Mouse (Mus musculus): ENCODE measurements around the gene St6galnac3. TPM values are rescaled to one million over a fixed set of nuclear protein-coding genes. Genes with fewer than 3 reads are reported as not detected.
"Not testable (repeated sequence)": the region's sequence is repeated elsewhere in the genome, so short reads cannot be mapped to it uniquely, and the experiment has no call there.

St6galnac3 gene
- polyA plus RNA-seq, 1 experiment from 2014 or later: 23.7 TPM

DNA sequence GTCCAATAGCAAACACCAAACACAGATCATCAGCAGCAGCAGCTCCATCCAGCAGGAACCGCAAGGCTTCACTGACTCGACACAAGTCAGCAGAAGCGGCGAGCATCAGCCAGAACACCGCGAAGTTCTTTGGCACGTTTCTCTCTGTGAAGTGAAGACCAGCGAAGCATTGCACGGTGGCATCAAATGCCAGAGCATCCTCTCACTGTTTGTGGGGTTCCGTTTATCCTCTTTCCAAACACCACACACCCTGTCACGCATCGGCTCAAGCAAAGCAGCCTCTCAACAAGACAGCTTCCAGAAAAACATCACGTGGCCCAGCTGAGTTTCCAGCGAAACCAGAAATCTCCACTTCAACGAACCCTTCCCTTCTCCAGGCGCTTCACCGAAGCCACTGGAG lies 36.2 kb upstream of the St6galnac3 start:
- ATAC-seq (ENCODE audit: insufficient number of reproducible peaks, insufficient read depth, low FRiP score, low read depth): no peak
- Histone ChIP-seq H3K4me3 (ENCODE audit: control insufficient read depth in 1 of 2, insufficient read depth in 1 of 2, low read depth in 1 of 2, low read length in 2 of 2) (no peak overlapping the region), H3K9me3 (ENCODE audit: control insufficient read depth, low read length) (no peaks in the 10 kb centered on the region), H3K9ac (ENCODE audit: low read length) (no peak overlapping the region), H3K4me2 (ENCODE audit: low read length) (no peak overlapping the region), H3K27me3 (ENCODE audit: control insufficient read depth, insufficient read depth, low read length) (peaks cover 6% of the 10 kb centered on the region; the same call in 1 of the 2 replicates), H3K27ac (replicated peaks in 1 of 2; ENCODE audit: control insufficient read depth in 1 of 2, insufficient read depth in 1 of 2, low read depth in 2 of 2, low read length in 2 of 2) (no peak overlapping the region), H3K36me3 (ENCODE audit: control insufficient read depth, insufficient read depth, low read length) (no peaks in the 10 kb centered on the region), H3K4me1 (ENCODE audit: control insufficient read depth in 2 of 2, insufficient read depth in 2 of 2, low read length in 2 of 2) (peaks cover 9 to 10% of the 10 kb centered on the region in 2 experiments; a peak in 3 of 4 replicates)
- WGBS: 83% methylated on average over 17 of the region's 17 CpGs

DNA sequence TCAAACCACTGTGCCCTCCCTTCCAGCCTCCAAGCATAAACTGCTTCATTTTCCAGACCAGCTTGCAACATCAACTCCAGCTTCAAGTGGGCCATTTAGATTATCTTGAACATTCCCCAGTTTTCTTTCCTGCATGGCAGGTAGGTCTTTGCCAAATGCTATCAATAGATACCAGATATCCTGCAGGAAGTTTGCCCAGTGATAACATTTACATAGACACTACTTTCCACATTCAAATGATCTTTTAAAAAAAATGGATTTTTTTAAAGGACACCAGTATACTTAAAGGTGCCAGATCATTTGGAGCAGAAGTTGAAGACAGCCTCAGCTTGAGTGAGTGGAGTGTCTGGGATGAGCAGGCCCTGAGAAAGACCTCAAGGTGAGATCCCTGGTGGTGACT lies 34.3 kb upstream of the St6galnac3 start:
- Histone ChIP-seq H3K9me3 (ENCODE audit: control insufficient read depth, low read length) (no peaks in the 10 kb centered on the region), H3K4me1 (ENCODE audit: control insufficient read depth in 2 of 2, insufficient read depth in 2 of 2, low read length in 2 of 2) (peaks cover 9 to 10% of the 10 kb centered on the region in 2 experiments; a peak in 3 of 4 replicates), H3K27me3 (ENCODE audit: control insufficient read depth, insufficient read depth, low read length) (peaks cover 6% of the 10 kb centered on the region; the same call in 1 of the 2 replicates), H3K4me2 (ENCODE audit: low read length) (no peak overlapping the region), H3K4me3 (ENCODE audit: control insufficient read depth in 1 of 2, insufficient read depth in 1 of 2, low read depth in 1 of 2, low read length in 2 of 2) (no peak overlapping the region), H3K36me3 (ENCODE audit: control insufficient read depth, insufficient read depth, low read length) (no peaks in the 10 kb centered on the region), H3K9ac (ENCODE audit: low read length) (no peak overlapping the region), H3K27ac (replicated peaks in 1 of 2; ENCODE audit: control insufficient read depth in 1 of 2, insufficient read depth in 1 of 2, low read depth in 2 of 2, low read length in 2 of 2) (0 out of 4 replicates have a peak overlapping the region, but pooled peaks of 1 of the 2 experiments have one; percentile 9)
- no peak for ATAC-seq (ENCODE audit: insufficient number of reproducible peaks, insufficient read depth, low FRiP score, low read depth)

DNA sequence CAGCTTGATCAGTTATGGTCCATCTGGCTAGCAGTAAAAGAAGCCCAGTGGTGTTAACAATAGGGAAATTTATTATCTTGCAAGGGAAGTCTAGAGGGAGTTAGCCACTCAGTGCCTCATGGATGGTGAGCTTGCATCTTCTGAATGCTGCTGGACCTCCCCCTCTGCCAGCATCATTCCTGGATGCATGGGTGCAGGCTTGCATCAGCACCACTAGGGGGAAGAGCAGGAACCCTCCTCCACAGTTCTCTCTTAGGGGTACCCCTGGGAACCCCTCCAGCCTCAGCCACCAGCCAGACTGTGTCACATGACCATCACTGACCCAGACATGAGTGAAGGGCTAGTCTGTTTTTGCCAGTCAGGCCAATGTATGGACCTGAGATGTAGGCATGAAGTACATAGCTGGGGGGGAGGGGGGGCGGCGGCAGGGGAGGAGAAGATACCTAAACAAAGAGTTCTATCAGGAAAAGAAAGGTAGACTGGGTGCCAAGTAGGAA lies 31.6 kb upstream of the St6galnac3 start:
- Histone ChIP-seq H3K4me3 (ENCODE audit: control insufficient read depth in 1 of 2, insufficient read depth in 1 of 2, low read depth in 1 of 2, low read length in 2 of 2) (no peak overlapping the region), H3K9ac (ENCODE audit: low read length) (no peak overlapping the region), H3K27me3 (ENCODE audit: control insufficient read depth, insufficient read depth, low read length) (peaks cover 6% of the 10 kb centered on the region; the same call in 1 of the 2 replicates), H3K27ac (replicated peaks in 1 of 2; ENCODE audit: control insufficient read depth in 1 of 2, insufficient read depth in 1 of 2, low read depth in 2 of 2, low read length in 2 of 2) (no peak overlapping the region), H3K4me2 (ENCODE audit: low read length) (no peak overlapping the region), H3K9me3 (ENCODE audit: control insufficient read depth, low read length) (no peaks in the 10 kb centered on the region), H3K4me1 (ENCODE audit: control insufficient read depth in 2 of 2, insufficient read depth in 2 of 2, low read length in 2 of 2) (peaks cover 7 to 9% of the 10 kb centered on the region in 2 experiments; a peak in 3 of 4 replicates), H3K36me3 (ENCODE audit: control insufficient read depth, insufficient read depth, low read length) (no peaks in the 10 kb centered on the region)
- ATAC-seq (ENCODE audit: insufficient number of reproducible peaks, insufficient read depth, low FRiP score, low read depth): no peak
- 89% methylated on average over 2 of the region's 2 CpGs for WGBS

DNA sequence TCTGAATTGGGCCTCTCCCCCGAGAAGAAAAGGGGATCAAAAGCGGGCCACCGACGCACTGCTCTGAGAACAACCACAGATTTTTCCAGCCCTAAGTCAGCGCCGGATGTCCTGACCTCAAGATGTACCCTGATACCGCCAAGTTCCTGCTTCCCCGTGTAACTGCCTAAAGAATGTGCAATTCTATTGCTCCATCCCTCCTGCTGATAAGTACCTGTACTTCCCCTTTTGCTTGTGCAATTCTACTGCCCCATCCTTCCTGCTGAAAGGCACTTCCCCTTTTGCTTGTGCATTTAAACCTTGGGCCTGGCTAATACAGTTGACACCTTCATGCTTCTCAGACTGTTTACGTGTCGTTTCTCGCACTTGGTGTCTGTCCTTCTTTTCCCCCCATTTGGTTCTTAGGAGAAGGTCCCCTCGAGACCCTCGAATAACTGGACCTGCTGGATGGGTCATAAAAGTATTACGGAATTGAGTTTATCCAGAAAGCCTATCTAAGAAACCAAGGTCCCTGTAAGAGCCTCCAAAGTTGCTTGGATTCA lies 30.9 kb upstream of the St6galnac3 start:
- not testable (repeated sequence) for H3K9ac ChIP-seq (ENCODE audit: low read length); H3K36me3 ChIP-seq (ENCODE audit: control insufficient read depth, insufficient read depth, low read length); H3K4me1 ChIP-seq (ENCODE audit: control insufficient read depth in 2 of 2, insufficient read depth in 2 of 2, low read length in 2 of 2); H3K9me3 ChIP-seq (ENCODE audit: control insufficient read depth, low read length); H3K4me3 ChIP-seq (ENCODE audit: control insufficient read depth in 1 of 2, insufficient read depth in 1 of 2, low read depth in 1 of 2, low read length in 2 of 2); ATAC-seq (ENCODE audit: insufficient number of reproducible peaks, insufficient read depth, low FRiP score, low read depth); H3K27me3 ChIP-seq (ENCODE audit: control insufficient read depth, insufficient read depth, low read length); H3K4me2 ChIP-seq (ENCODE audit: low read length); H3K27ac ChIP-seq (replicated peaks in 1 of 2; ENCODE audit: control insufficient read depth in 1 of 2, insufficient read depth in 1 of 2, low read depth in 2 of 2, low read length in 2 of 2)
- WGBS: 62% methylated on average over 14 of the region's 14 CpGs

DNA sequence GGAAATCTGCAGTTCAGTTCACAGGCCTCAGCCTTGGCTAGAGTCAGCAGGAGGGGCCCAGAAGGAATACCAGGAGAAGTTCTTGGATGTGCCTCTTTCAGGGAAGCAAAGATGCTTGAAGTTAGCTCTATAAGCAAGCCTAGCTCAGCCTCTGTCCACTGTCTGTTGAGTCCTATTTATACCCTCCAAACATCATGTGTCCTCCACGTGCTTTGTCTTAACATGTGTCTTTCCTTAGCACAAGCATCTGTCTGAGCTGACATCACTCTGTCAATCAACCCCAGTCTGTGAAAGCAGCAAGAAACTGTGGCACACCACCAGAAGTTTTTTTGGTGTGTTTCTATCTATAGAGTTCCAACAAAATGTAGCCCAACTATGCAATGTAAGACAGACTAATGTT lies 26.5 kb upstream of the St6galnac3 start:
- no peaks in the 10 kb centered on the region; a peak in 1 of 4 replicates for H3K4me1 ChIP-seq (ENCODE audit: control insufficient read depth in 2 of 2, insufficient read depth in 2 of 2, low read length in 2 of 2)
- ATAC-seq (ENCODE audit: insufficient number of reproducible peaks, insufficient read depth, low FRiP score, low read depth): no peak
- H3K27me3 ChIP-seq (ENCODE audit: control insufficient read depth, insufficient read depth, low read length): no peaks in the 10 kb centered on the region
- no peak overlapping the region for H3K4me2 ChIP-seq (ENCODE audit: low read length)
- H3K4me3 ChIP-seq (ENCODE audit: control insufficient read depth in 1 of 2, insufficient read depth in 1 of 2, low read depth in 1 of 2, low read length in 2 of 2): no peak overlapping the region
- H3K27ac ChIP-seq (replicated peaks in 1 of 2; ENCODE audit: control insufficient read depth in 1 of 2, insufficient read depth in 1 of 2, low read depth in 2 of 2, low read length in 2 of 2): no peak overlapping the region
- no peak overlapping the region for H3K9ac ChIP-seq (ENCODE audit: low read length)
- no peaks in the 10 kb centered on the region for H3K36me3 ChIP-seq (ENCODE audit: control insufficient read depth, insufficient read depth, low read length)
- WGBS: 25% methylated on average over 1 of the region's 1 CpGs
- no peaks in the 10 kb centered on the region for H3K9me3 ChIP-seq (ENCODE audit: control insufficient read depth, low read length)

DNA sequence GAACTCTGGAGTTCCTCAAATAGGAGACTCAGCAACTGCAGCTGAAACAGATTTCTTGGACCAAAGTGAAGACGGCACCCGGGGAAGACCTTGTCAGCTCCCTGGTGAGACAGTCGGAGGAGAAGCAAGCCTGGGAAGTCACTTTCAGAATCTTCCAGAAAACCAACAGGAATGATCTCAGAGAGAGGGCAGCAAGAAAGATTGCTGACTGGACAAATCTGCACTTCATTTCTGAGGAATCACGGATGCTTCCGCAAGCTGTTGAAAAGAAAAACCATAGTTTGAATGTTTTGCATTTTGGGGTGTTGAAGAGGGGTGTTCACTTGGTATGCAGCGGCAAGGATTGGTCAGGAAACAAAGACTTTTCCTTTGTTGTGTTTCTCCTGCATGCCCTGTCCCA lies 24.4 kb upstream of the St6galnac3 start:
- no peaks in the 10 kb centered on the region for H3K4me1 ChIP-seq (ENCODE audit: control insufficient read depth in 2 of 2, insufficient read depth in 2 of 2, low read length in 2 of 2)
- H3K4me3 ChIP-seq (ENCODE audit: control insufficient read depth in 1 of 2, insufficient read depth in 1 of 2, low read depth in 1 of 2, low read length in 2 of 2): no peak overlapping the region
- H3K4me2 ChIP-seq (ENCODE audit: low read length): no peak overlapping the region
- no peak overlapping the region for H3K27ac ChIP-seq (replicated peaks in 1 of 2; ENCODE audit: control insufficient read depth in 1 of 2, insufficient read depth in 1 of 2, low read depth in 2 of 2, low read length in 2 of 2)
- WGBS: 80% methylated on average over 6 of the region's 6 CpGs
- no peaks in the 10 kb centered on the region for H3K36me3 ChIP-seq (ENCODE audit: control insufficient read depth, insufficient read depth, low read length)
- no peak overlapping the region for H3K9ac ChIP-seq (ENCODE audit: low read length)
- no peak for ATAC-seq (ENCODE audit: insufficient number of reproducible peaks, insufficient read depth, low FRiP score, low read depth)
- no peaks in the 10 kb centered on the region for H3K27me3 ChIP-seq (ENCODE audit: control insufficient read depth, insufficient read depth, low read length)
- H3K9me3 ChIP-seq (ENCODE audit: control insufficient read depth, low read length): no peaks in the 10 kb centered on the region

DNA sequence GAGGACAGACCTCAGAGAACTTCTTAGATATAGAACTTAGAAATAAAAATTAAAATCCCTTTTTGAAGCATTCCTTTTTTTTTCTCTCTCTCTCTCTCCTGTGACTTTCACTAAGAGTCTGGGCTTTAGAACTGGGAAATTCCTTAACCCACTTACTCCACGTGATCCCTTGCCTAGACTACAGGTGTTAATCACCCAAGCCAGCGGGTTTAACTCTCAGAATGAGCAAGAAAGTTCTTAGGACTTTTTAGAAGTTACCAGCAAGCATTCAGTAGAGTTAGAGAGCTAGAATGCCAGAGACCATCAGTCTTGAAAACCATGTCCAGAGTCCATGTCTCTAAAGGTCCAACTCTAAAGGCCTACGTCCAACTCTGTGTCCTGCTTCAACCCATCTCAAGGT lies 23.3 kb upstream of the St6galnac3 start:
- WGBS: 84% methylated on average over 3 of the region's 3 CpGs
- Histone ChIP-seq H3K4me2 (ENCODE audit: low read length) (no peak overlapping the region), H3K9me3 (ENCODE audit: control insufficient read depth, low read length) (no peaks in the 10 kb centered on the region), H3K4me1 (ENCODE audit: control insufficient read depth in 2 of 2, insufficient read depth in 2 of 2, low read length in 2 of 2) (no peaks in the 10 kb centered on the region), H3K27me3 (ENCODE audit: control insufficient read depth, insufficient read depth, low read length) (no peaks in the 10 kb centered on the region), H3K36me3 (ENCODE audit: control insufficient read depth, insufficient read depth, low read length) (no peaks in the 10 kb centered on the region), H3K27ac (replicated peaks in 1 of 2; ENCODE audit: control insufficient read depth in 1 of 2, insufficient read depth in 1 of 2, low read depth in 2 of 2, low read length in 2 of 2) (no peak overlapping the region), H3K9ac (ENCODE audit: low read length) (no peak overlapping the region), H3K4me3 (ENCODE audit: control insufficient read depth in 1 of 2, insufficient read depth in 1 of 2, low read depth in 1 of 2, low read length in 2 of 2) (no peak overlapping the region)
- no peak for ATAC-seq (ENCODE audit: insufficient number of reproducible peaks, insufficient read depth, low FRiP score, low read depth)

DNA sequence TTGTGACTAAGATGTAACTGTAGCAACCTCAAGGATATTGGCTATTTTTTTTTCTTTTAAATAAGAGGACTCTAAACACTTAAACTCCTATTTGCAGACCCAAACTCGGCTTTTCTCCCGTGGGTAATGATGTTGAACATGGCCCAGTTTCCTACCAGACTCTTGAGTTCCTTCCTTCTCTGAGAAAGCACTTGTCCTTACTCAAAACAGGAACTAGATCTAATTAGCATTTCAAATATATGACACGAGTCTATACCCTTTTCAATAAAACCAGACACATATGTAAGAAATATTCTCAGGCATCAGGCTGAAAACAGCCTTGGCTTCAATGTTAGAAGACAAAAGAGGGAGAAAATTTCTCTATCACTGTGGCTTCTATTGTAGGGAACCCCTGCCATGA lies 20.1 kb upstream of the St6galnac3 start:
- Histone ChIP-seq H3K27ac (replicated peaks in 1 of 2; ENCODE audit: control insufficient read depth in 1 of 2, insufficient read depth in 1 of 2, low read depth in 2 of 2, low read length in 2 of 2) (no peak overlapping the region), H3K4me3 (ENCODE audit: control insufficient read depth in 1 of 2, insufficient read depth in 1 of 2, low read depth in 1 of 2, low read length in 2 of 2) (no peak overlapping the region), H3K9me3 (ENCODE audit: control insufficient read depth, low read length) (no peaks in the 10 kb centered on the region), H3K27me3 (ENCODE audit: control insufficient read depth, insufficient read depth, low read length) (no peaks in the 10 kb centered on the region), H3K4me1 (ENCODE audit: control insufficient read depth in 2 of 2, insufficient read depth in 2 of 2, low read length in 2 of 2) (no peaks in the 10 kb centered on the region), H3K4me2 (ENCODE audit: low read length) (no peak overlapping the region), H3K36me3 (ENCODE audit: control insufficient read depth, insufficient read depth, low read length) (no peaks in the 10 kb centered on the region), H3K9ac (ENCODE audit: low read length) (no peak overlapping the region)
- no peak for ATAC-seq (ENCODE audit: insufficient number of reproducible peaks, insufficient read depth, low FRiP score, low read depth)
- WGBS: 67% methylated on average over 3 of the region's 3 CpGs

All from heart, embryonic 14.5 days (tissue).